Mouse (Mus musculus) ZHBTc4 (cell line): ENCODE results near the gene Psmd12.
A peak's percentile ranks its signal among the peaks of the same experiment; 100 is the strongest.

ENCODE experiments used
- DNase-seq: peaks from one replicate; pipeline ENCODE4 v3.0.0-alpha.2; 2011; ENCODE audit warnings: low read depth, low spot score

Psmd12 gene

DNA sequence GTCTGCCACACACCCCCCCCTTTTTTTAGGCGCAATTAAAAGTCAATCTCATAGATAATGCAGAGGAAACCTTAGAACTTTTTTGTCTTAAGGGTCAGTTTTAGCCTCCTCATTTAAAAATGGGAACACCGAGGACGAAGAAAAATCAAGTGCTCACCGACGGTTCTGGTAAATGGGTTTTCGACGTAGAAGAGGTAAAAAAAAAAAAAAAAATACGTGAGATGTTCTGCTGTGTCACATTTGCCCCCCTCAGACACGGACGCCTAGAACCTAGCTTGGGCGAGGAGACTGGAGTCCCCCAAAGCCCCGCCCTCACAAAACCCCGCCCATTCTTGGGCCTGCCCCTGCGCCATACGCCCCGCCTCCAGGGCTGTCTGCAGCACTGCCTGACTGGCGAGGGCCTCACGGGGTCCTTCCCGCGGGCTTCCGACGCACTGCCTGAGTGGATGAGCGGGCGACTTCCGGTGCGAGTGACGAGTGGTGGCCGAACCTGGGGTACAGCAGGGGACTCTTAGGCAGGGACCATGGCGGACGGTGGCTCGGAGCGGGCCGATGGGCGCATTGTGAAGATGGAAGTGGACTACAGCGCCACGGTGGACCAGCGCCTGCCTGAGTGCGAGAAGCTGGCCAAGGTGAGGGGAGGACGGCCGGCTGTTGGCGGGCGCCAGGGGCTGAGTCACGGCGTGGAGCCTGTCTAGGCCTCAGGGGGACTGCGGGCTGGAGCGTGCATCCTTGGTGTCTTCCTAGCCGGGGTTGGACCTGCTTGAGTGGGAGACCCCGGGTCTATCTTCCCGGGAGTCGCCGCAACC is at the start of gene Psmd12:
Gene Psmd12 (plus strand): TSS at position 432 of the 809 bp plus-strand sequence.
- peak; percentile 97 for DNase-seq

DNA sequence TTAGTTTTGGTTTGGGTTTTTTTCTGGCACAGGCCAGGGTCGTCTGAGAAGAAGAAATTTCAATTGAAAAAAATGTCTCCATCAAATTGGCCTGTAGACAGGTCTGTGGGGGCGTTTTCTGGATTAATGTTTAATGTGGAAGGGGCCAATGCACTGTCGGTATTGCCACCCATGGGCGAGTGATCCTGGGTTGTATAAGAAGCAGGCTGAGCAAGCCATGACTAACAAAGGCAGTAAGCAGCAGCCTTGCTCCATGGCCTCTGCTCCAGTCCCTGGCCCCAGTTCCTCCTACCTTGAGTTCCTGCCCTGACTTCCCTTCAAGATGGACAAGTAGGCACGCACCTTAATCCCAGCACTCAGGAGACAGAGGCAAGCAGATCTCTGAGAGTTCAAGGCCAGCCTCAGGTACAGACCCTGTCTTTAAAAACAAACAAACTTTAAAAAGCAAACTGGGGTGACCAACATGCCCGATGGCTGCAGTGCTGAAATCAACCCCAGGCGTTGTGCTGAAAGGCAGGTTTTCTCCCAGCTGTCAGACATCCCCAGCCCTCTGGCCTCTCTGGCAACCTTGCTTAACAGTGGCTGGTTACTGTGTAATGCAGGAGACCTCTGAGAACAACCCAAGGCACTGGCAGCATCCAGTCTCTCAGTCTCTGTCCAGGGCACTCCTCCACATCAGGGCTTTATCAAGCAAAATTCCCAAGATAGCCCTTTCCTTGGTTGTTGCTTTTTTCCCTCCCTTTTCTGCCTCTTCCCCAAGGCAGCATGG is 47.9 kb upstream of the Psmd12 start:
- DNase-seq = no peak

DNA sequence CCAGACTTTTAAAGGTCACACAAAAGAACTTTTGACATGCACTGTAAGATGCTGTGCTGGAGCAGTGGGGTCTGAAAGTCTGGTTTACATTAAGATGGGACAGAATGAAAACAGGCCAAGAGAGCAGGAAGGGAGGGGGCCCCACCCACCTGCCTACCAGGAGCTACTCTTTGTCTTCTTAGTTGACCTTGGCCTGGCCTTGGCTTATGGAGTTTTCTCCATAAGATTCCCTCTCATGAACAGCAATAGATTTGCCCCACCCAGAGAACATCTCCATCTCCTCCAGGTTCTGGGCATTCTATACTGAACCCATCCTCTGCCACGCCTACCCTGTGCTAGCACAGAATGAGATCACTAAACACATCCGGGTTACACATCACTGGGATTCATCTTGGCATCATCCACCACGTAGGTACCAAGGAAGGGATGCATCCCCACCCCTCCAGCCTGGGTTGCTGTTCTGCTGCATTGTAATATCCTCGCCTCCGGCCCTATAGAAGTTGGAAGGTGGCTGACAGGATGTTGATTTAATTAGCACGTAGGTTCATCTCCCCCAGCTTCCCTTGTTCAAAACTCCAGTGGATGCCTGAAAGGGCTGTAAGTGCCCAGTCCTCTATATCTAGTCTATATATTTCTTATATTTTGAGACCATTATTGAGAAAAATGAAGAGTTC is 43.4 kb upstream of the Psmd12 start:
- DNase-seq = peak; percentile 94

DNA sequence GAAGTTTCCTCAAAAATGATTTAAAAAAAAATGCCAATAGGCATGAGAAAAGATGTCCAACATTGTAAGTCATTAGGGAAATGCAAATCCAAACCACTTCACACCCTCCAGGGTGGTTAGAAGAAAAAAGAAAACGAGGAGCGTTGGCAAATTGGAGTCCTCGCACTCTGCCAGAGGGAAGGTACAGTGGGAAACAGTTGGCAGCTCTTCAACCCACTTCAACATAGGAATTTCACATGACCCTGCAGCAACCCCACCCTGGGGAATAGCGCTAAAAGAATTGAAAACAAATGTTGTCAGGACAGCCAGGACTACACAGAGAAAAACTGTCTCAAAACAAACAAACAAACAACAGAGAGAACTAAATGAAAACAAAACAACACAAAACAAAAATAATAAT is 41.6 kb upstream of the Psmd12 start:
- no peak for DNase-seq

DNA sequence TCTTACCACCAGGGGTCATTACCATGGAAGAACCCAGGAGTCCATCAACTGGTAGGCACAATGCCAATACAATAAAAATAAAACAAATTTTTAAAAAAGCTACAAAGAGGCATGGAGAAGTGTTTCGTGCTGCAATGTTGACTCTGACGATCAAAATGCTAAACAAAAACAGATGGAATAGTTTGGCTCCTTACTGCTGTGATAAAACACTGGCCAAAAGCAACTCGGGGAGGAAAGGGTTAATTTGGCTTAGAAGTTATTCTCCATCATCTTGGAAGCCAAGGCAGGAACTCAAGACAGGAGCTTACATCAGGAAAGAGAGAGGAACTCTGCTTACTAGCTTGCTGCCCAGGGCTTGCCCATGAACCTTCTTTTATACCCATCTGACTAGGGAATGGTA is 41.1 kb upstream of the Psmd12 start:
- no peak for DNase-seq

DNA sequence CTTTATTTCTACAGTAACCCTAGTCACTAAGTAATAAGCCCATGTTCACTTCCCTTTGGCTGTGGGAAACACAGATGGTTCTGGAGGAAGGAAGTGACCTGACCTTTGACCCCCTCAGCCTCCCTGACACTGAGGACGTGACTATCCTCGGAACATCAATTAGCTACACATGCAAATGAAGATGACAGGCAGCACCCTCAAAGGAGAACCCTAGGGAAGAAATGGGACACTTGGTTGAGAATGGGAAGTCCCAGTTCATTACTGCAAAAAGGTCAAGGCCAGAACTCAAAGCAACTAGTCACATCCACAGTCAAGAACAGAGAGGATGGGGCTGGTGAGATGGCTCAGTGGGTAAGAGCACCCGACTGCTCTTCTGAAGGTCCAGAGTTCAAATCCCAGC is 38.2 kb upstream of the Psmd12 start:
- peak; percentile 61 for DNase-seq

DNA sequence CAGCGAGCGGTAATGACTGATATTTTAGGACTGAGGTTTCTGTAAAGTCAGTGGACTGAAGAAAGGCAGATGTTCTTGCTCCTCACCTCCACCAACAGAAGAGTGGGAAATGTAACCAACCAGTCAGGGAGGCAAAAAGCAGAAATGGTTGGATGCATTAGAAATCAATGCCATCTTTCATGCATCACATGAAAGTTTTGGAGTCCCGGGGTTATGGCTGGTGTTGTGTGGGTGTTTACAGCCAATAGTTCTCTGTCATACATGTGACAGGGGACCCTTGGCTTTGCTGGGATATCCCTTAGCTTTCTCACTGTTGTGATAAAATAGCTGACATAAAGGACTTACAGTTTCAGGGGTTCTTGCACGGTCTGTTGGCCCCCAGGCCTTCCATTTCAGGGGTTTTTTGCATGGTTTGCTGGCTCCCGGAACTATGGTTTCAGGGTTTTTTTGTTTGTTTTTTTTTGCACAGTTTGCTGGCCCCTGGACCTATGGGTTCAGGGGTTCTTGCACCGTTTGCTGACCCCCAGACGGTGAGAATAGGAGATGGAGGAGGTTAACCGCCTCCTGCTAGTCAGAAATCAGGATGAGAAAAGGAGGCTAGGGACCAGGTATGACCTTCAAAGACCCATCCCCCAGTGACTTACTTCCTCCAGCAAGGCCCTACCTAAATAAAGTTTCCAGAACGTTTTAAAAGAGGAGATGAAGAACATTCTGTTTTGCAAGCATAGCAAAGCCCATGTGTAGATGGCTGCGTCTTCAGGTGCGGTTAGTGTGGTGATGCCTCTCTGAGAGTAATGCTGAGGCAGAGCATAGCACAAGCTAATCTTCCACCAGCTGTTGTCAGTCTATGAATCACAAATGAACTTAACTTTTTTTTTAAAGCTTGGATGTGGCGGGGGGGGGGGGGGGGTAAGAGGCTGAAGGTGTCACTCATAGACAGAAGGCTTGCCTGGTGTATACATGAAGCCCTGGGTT is 35.9 kb upstream of the Psmd12 start:
- DNase-seq = no peak

DNA sequence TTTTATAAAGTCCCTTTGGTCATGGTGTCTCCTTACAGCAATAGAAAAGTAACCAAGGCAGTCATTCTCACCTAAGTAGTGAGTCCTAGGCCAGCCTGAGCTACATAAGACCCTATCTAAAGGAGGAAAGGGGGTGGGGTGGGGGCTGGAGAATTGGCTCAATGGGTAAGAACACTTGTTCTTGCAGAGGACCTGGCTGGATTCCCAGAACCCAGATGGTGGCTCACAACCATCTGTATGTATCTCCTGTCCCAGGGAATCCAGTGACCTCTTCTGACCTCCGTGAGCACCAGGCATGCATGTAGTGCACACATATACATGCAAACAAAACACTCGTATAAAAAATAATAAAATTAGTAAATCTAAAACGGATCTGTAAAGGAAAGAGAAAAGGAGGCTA is 33.6 kb upstream of the Psmd12 start:
- no peak for DNase-seq

DNA sequence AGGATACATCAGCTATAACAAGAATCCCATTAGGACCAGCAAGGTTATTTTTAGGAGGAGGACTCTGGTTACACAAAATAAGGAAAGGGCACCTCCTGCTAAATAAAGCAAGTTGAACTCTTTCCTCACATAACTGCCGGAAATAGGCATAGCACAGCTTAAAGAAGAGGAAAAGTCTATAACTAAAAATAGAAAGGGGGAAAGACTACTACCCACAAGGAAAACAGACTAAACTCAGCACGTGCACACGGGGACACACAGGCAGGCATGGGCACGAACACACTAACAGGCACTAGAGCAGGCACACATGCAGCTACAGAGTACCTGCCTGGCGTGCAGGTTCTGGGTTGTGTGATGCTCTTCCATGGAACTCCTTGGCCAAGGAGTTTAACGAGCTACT is 32.6 kb upstream of the Psmd12 start:
- DNase-seq = no peak

DNA sequence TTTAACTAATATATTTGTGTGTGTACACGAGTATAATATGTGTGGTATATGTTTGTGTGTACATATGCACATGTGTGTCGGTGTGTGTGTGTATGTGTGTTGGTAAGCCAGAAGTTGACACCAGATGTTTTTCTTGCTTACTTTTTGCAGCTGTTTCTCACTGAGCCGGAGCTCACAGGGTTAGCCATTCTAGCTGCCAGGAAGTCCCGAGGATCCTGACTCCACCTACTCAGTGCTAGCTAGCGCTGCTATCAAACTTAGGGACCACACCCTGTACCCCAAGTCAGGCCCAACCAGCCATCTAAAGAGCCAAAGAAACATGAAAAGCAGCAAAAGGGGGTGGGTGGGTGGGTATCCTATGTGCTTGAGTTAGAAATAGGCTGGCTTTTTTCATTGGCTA is 31.9 kb upstream of the Psmd12 start:
- no peak for DNase-seq

DNA sequence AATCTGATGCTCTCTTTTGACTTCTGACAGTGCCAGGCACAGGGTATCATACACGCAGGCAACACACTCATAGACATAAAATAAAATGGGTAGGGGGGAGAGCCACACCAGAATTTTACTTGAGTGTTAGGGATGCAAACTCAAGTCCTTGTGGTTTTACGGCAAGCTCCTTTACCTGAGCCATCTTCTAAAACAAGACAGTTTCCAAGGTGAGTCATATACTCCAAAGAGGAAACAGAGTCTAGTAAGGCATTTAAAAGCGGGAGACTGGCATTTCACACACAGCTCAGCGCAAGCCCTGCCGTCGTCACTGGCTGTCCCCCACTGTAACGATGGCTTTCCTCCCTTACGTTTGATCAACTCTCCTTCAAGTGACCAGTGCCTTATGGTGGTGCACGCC is 31.4 kb upstream of the Psmd12 start:
- DNase-seq = no peak

DNA sequence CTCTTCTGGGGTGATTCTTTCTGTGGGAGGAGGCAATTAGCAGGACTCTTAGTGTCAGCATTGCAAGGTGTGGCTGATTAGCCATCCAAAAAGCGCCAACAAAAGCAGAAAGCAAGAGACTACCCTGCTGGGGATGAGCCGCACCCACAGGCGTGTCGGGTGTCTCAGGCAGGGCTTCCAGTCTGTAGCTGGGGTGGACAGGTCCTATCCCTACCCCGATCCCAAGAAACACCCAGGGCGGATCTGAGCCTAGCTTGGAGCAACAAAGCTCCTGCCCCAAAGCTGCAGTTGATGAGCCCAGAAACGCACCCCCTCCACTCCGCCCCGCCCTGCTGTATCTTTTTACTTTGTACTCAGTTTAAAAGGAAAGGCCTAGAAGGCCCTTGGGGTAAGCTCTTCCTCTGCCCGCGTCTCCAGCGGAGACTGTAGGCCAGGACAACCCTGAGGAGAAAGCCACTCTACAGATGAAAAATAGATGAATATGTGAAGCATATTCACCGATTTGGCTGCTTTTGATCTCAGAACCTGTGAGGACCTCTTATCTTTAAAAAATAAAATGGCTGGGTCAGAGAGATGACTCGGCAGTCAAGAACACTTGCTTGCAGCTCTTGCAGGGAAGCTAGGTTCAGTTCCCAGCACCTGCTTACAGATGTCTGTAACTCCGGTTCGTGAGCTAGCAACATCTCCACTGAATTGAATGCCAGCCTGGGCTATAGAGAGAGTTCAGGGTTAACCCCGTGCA is 29.9 kb upstream of the Psmd12 start:
- peak; percentile 93 for DNase-seq

DNA sequence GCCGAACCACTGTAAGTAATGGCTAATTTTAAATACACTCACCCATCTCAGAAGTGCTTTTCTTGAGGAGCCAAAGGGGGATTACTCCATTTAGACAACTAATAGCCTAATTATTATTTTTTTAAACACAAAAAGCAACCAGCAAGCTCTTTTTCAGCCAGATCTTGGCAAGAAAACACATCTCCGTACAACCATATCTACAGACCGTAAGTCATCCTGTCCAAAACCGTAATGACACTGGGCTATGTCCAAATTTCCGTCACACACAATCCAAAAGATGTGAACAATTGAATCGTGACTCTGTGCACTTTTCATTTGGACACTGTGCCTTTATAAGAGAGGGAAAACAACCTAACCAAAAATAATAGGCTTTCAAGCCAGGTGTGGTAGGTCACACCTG is 29.2 kb upstream of the Psmd12 start:
- DNase-seq = no peak

DNA sequence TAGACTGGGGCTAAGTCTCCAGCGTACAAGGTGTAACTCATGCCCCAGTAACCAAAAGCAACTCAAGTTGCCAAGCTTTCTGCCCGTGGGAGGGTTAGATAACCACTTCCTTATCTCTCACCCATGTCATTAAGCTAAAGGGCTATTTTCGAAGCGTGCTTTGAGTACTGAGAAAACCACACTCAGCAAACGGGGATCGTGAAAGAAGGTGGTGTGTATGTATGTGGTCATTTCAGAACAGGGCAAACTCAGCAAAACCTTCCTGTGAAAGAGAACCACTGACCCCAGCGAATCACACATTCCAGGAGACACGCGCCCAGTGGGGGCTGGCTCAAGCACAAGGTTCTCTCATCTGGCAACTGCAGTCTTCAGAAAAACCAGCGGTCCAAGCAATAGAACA is 28.2 kb upstream of the Psmd12 start:
- DNase-seq = no peak

DNA sequence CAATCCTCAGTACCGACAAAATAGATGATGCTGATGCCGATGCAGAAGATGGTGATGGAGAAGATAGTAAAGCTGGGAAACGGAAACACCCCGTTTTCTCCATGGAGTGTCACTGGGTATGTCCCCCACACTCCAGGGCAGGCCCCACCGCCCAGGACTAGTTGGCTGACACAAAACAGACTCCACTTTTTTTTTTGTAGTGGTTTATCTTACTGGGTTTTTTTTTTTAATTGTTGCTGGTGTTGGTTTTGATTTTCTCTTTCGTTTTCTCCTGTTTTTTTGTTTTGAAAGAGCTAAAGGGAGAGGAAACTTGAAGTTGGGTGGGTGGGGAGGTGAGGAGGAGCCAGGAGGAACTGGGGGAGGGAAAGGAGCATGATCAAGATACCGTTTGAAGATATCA is 27.2 kb upstream of the Psmd12 start:
- DNase-seq = no peak

DNA sequence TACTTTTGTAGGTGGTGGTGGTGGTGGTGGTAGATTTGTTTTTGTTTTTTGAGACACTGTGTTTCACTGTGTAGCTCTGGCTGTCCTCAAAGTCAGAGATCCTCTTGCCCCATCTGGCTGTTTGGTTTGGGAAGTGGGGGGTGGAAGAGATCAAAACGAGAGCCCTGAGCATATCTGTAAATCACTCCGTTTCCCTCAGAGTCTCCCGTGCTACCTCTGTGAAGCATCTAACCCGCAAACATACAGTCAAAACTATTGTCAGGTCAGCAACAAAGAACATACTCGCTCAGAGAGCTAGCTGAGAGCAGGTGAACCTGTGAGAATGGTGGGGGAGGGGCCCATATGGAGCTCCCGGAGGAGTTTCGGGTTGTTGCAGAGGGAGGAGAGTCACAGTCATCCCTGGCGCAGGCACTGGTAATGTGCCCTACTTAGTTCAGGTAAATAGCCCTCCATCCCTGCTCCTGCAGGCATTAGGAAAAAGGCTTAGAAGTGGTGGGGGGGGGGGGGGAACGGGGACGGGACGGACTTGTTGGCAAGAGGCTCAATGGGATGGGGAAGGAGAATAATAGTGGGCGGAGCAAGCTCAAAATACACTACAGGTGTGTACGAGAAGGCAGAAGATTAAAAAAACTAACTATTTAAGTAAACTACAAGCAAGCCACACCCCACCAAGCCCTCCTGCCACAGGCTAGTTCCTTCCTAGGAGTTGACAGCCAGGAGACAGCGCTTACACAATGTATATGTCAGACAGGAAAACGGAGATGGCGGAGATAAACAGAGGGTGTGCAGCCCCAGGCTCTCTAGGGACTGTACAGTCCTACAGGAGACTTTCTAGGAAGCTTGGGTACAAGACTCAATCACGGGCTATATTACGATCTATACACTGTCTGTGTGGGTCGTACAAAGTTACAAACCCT is 24.5 kb upstream of the Psmd12 start:
- peak; percentile 44 for DNase-seq

DNA sequence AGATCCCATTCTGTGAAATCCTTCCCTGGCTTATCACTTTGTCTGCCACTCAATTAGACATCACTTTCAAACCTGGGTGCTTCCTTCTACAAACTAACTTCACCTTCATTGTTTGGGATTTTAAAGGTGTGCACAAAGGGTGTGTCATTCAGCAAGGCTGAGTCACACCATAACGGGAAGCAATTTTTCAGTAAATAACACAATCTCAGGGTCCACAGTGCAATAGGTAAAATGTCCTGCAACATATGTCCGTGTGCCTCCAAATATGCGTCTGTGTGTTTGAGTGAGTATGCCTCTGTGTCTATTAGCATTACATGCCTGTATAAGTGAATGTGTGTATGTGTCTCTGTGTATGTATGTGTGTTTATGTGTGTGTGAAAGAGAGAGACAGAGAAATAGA is 22.0 kb upstream of the Psmd12 start:
- no peak for DNase-seq

DNA sequence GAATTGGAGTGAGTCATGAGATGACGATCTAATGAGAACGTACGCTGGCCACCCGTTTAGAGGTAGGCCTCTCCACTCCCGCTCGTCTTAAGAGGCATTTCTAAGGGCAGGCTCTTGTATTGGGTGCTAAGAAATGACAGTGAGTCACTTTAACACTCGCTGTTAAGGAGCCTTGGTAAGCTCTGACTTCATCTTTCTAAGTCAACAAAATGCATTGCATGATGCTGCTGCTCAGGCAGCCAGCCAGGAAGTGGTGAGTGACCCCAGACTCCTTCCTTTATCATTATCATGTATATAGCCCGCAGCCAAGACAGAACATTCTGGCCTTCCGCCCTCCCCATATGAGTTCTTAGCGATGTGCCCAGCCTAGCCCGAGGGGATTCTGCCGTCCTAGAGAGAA is 21.0 kb upstream of the Psmd12 start:
- DNase-seq = peak; percentile 42

DNA sequence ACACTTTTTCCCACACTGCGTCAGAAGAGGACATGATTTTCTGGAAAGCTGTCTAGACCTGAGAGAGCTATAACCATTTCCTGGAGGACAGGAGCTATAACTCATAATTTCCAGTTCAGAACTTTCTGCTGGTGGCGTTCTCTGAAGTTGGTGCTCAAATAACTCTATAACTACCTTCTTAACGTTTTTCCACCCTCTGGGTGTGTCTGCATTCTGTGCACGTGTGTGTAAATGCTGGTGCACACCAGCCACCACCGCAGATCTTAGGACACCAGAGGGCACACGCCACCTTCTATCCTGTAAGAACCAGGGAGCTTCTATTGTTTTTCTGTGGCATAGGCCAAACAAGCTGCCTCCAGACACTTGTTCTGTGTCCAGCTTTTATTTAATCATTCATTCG is 20.3 kb upstream of the Psmd12 start:
- no peak for DNase-seq

DNA sequence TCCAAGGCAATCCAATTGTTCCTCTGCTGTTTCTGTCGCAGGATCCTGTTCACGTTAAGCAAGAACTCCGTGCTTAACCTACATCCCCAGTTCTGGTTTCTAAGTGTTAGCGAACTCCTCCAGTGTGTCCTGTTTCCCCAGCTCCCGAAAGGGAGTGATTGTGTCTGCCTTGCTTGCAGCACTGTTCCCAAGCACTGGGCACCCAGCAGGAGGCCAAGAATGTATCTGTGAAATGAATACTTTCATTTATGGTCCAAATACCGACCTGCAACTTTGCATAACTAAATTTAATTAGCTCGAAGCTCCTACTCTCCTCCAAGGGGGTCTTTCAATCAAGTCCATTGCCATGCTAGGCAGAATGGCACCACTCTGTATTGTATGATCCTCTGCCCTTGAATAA is 19.5 kb upstream of the Psmd12 start:
- DNase-seq = no peak
